Mouse (Mus musculus): ENCODE data around the gene F7. TPM values are rescaled to one million over a fixed set of nuclear protein-coding genes. Genes with fewer than 3 reads are reported as not detected.
A peak's percentile ranks its signal among the peaks of the same experiment; 100 is the strongest.

F7 gene
- polyA plus RNA-seq, 1 experiment, result 27.2 TPM

DNA sequence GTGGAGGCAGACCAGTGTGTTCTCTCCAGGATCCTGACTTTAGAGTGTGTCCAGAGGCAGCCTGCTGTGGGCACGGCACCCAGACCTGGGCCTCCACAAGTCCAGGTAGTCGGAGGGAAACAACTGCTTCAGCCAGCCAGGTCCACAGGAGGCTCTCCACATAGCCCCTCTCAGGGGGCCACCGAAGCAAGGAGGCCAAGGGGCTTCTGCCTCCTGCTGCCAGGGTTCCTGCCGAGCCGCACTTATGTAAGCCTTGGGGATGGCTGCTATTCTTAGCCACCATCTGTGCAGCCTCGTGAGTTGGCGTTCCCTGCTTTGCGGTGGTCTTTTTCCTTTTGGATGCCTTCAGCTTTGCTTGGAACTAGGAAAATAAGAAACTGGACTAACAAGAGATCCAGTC, 38.3 kb upstream of the F7 start:
- no peak overlapping the region for H3K4me3 ChIP-seq (replicated peaks; ENCODE audit: extremely low read depth, low read depth, low read length)
- no peak for DNase-seq
- WGBS, result 79% methylated on average over 8 of the region's 8 CpGs
- no peak for TF ChIP-seq CTCF (IDR thresholded peaks at IDR 0.05; ENCODE audit: insufficient read depth, low read length)
- TF ChIP-seq POLR2A (IDR thresholded peaks at IDR 0.05; ENCODE audit: borderline replicate concordance, extremely low read depth, low read depth, low read length), result no peak
- H3K4me1 ChIP-seq (ENCODE audit: control insufficient read depth, insufficient read depth, low read length), result no peaks in the 10 kb centered on the region

DNA sequence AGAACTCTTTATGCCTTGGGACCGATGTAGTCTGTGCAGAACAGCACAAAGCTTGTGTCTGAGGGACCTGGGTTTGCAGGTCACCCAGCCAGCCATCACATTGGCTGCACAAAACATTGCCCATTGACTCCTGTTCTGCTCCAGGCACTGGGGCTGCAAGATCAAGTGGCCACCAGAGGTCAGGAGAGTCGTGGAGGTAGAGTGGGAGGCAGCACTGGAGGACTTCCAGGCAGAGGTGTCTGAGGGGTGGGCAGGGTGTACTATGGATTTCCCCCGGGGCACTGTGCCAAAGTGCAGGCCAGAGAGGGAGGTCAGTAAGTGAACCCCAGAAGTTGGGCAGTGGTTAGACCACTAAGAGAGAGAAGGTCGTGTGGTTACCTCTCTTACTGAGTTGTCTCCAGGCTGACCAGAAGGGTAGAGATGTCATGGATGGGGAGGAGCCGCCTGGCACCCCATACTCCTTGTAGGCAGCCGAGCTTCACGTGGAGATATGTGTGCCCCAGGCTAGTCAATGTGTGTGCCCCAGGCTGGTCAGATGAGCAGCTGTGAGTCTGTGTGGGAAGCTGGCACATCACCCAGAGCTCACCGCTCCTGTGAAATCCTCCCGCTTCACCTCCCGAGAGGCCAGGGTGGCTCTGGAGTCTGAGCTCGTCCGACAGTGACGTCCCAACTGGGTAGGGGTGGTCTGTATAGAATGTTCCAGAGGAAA, 37.0 kb upstream of the F7 start:
- no peak for DNase-seq
- WGBS, result 70% methylated on average over 13 of the region's 13 CpGs
- Histone ChIP-seq H3K4me3 (replicated peaks; ENCODE audit: extremely low read depth, low read depth, low read length) (no peak overlapping the region), H3K4me1 (ENCODE audit: control insufficient read depth, insufficient read depth, low read length) (no peaks in the 10 kb centered on the region)
- TF ChIP-seq POLR2A (IDR thresholded peaks at IDR 0.05; ENCODE audit: borderline replicate concordance, extremely low read depth, low read depth, low read length) (no peak), CTCF (IDR thresholded peaks at IDR 0.05; ENCODE audit: insufficient read depth, low read length) (peak; percentile 43)

DNA sequence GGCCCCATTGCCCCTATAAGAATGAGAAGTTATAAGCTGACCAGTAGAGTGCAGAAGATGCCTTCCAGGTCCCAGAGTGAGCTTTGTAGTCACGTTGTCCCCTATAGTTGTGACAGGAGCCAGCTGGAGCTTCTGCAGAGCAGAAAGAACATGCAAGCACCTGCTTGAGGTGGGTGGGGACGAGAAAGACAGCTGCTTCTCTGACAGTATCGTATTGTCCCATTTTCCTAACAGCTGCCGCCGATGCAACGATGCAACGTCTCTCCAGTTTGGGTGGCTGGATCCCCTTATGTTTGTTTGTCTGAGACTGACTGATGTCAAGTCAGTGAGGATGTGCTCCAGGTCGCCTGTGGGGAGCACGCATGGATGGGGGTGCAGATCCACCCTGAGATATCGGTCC, 34.4 kb upstream of the F7 start:
- Histone ChIP-seq H3K4me1 (ENCODE audit: control insufficient read depth, insufficient read depth, low read length) (peaks cover 4% of the 10 kb centered on the region; the same call in 1 of the 2 replicates), H3K4me3 (replicated peaks; ENCODE audit: extremely low read depth, low read depth, low read length) (no peak overlapping the region)
- WGBS, result 83% methylated on average over 10 of the region's 10 CpGs
- no peak for DNase-seq
- no peak for TF ChIP-seq CTCF (IDR thresholded peaks at IDR 0.05; ENCODE audit: insufficient read depth, low read length)
- no peak for TF ChIP-seq POLR2A (IDR thresholded peaks at IDR 0.05; ENCODE audit: borderline replicate concordance, extremely low read depth, low read depth, low read length)

DNA sequence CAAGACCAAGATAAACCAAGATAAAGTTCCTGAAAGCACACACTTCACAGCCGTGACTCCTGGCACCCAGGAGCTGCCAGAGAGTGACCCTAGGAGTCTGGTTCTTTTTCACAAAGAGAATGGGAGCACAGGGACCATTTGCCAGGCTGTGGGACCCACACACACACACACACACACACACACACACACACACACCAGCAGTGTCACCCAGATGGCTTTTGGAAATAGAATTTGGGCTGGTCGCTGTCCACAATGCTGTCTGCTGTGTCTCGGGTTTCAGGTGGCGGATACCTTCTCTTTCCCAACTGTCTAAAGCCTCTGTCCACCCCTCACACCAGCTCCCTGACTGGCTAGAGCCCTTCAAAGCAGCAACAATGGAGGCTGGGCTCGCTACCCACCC, 31.4 kb upstream of the F7 start:
- WGBS, result 79% methylated on average over 5 of the region's 5 CpGs
- H3K4me1 ChIP-seq (ENCODE audit: control insufficient read depth, insufficient read depth, low read length), result peaks cover 9% of the 10 kb centered on the region
- DNase-seq, result no peak
- no peak for TF ChIP-seq POLR2A (IDR thresholded peaks at IDR 0.05; ENCODE audit: borderline replicate concordance, extremely low read depth, low read depth, low read length)
- no peak for TF ChIP-seq CTCF (IDR thresholded peaks at IDR 0.05; ENCODE audit: insufficient read depth, low read length)
- no peak overlapping the region for H3K4me3 ChIP-seq (replicated peaks; ENCODE audit: extremely low read depth, low read depth, low read length)

GRCm38 (mm10) chr8:12995481-12995880, 30.4 kb upstream of the F7 start:
- 35% methylated on average over 5 of the region's 5 CpGs for WGBS
- no peak for DNase-seq
- H3K4me1 ChIP-seq (ENCODE audit: control insufficient read depth, insufficient read depth, low read length), result peaks cover 9% of the 10 kb centered on the region
- no peak for TF ChIP-seq CTCF (IDR thresholded peaks at IDR 0.05; ENCODE audit: insufficient read depth, low read length)
- no peak overlapping the region for H3K4me3 ChIP-seq (replicated peaks; ENCODE audit: extremely low read depth, low read depth, low read length)

DNA sequence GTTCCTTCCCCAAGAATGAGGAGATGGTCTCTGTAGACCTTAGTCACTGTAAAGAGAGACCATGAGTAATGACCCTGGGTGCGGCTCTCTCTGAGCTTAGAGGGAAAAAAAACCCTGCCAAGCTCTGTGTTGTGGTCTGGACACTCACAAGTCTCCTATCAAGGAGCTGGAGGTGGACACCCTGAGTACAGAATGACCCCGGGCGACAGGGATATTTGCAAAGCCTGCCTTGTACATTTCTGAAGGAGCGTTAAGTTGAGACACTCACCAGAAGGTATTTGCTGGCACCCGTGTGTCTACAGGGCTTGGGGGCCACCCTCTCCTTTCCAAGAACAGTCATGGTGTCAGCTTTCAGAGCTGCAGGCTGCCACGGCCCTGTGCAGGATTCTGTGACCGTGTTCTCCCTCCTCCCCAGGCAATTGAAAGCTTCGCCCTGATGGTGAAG, 29.0 kb upstream of the F7 start:
- DNase-seq, result peak; percentile 41
- no peak overlapping the region for H3K4me3 ChIP-seq (replicated peaks; ENCODE audit: extremely low read depth, low read depth, low read length)
- TF ChIP-seq CTCF (IDR thresholded peaks at IDR 0.05; ENCODE audit: insufficient read depth, low read length) (no peak), POLR2A (IDR thresholded peaks at IDR 0.05; ENCODE audit: borderline replicate concordance, extremely low read depth, low read depth, low read length) (no peak)
- WGBS, result 49% methylated on average over 8 of the region's 8 CpGs
- H3K4me1 ChIP-seq (ENCODE audit: control insufficient read depth, insufficient read depth, low read length), result peaks cover 9% of the 10 kb centered on the region

DNA sequence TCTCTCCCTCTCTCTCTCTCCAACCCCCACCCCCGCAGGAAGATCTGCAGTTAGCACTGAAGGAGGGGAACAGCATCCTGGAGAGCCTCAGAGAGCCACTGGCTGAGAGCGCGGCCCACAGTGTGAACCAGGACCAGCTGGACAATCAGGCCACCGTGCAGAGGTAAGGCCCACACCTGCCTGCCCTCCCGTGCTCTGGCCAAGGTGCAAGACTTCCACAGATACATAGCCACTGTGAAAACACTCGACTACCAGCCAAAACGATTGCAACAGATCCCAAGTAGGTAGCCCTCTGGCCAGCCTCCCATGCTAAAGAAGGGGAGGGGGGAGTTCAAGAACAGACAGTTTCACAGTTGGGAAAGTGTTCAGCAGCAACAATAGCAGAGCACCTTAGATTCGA, 27.5 kb upstream of the F7 start:
- peak; percentile 30 for DNase-seq
- no peak; the same call in 1 of the 2 replicates for TF ChIP-seq POLR2A (IDR thresholded peaks at IDR 0.05; ENCODE audit: borderline replicate concordance, extremely low read depth, low read depth, low read length)
- TF ChIP-seq CTCF (IDR thresholded peaks at IDR 0.05; ENCODE audit: insufficient read depth, low read length), result no peak
- Histone ChIP-seq H3K4me3 (replicated peaks; ENCODE audit: extremely low read depth, low read depth, low read length) (no peak overlapping the region), H3K4me1 (ENCODE audit: control insufficient read depth, insufficient read depth, low read length) (peaks cover 9% of the 10 kb centered on the region)
- 62% methylated on average over 8 of the region's 8 CpGs for WGBS

DNA sequence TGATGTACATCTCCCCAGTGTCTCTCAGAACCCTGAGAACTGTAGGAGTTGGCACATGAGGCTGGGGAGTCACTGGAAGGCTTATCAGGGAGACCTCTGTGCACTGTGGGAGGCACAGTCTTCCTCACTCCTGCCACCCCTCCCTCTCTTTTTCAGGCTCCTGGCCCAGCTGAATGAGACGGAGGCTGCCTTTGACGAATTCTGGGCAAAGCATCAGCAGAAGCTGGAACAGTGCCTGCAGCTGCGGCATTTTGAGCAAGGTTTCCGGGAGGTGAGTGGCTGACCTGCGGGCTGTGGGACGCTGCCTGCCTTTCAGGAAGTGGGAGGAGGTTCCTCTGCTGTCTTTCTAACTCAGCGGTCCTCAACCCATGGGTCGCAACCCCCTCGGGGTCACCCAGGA, 26.0 kb upstream of the F7 start:
- Histone ChIP-seq H3K4me1 (ENCODE audit: control insufficient read depth, insufficient read depth, low read length) (peaks cover 9% of the 10 kb centered on the region), H3K4me3 (replicated peaks; ENCODE audit: extremely low read depth, low read depth, low read length) (no peak overlapping the region)
- TF ChIP-seq CTCF (IDR thresholded peaks at IDR 0.05; ENCODE audit: insufficient read depth, low read length) (no peak), POLR2A (IDR thresholded peaks at IDR 0.05; ENCODE audit: borderline replicate concordance, extremely low read depth, low read depth, low read length) (no peak)
- 55% methylated on average over 9 of the region's 9 CpGs for WGBS
- DNase-seq, result no peak

GRCm38 (mm10) chr8:13007458-13007857, 18.4 kb upstream of the F7 start:
- TF ChIP-seq POLR2A (IDR thresholded peaks at IDR 0.05; ENCODE audit: borderline replicate concordance, extremely low read depth, low read depth, low read length), result no peak
- no peak for TF ChIP-seq CTCF (IDR thresholded peaks at IDR 0.05; ENCODE audit: insufficient read depth, low read length)
- 73% methylated on average over 4 of the region's 4 CpGs for WGBS

DNA sequence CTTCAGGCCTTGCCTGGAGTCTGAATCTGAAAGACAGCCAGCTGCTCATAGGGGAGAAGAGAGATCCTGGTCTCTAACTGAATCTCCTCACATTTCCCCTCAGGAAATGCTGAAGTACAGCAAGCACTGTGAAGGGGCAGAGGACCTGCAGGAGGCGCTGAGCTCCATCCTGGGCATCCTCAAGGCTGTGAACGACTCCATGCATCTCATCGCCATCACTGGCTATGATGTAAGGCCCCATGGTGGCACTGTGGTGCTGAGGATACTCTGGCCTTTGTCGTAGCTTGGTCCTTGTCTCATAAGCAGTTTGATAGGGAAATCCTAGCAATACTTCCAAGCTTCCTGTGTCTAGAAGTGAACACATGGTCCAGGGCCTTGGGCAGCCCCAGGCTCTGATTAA, 15.5 kb upstream of the F7 start:
- WGBS, result 66% methylated on average over 4 of the region's 4 CpGs
- DNase-seq, result no peak
- no peak overlapping the region for H3K4me3 ChIP-seq (replicated peaks; ENCODE audit: extremely low read depth, low read depth, low read length)
- H3K4me1 ChIP-seq (ENCODE audit: control insufficient read depth, insufficient read depth, low read length), result no peaks in the 10 kb centered on the region
- no peak for TF ChIP-seq POLR2A (IDR thresholded peaks at IDR 0.05; ENCODE audit: borderline replicate concordance, extremely low read depth, low read depth, low read length)
- TF ChIP-seq CTCF (IDR thresholded peaks at IDR 0.05; ENCODE audit: insufficient read depth, low read length), result peak; percentile 38; the same call in 1 of the 2 replicates

More at GRCm38 (mm10) chr8:13007458-13007857, 18.4 kb upstream of the F7 start:
- Histone ChIP-seq H3K4me3 (replicated peaks; ENCODE audit: extremely low read depth, low read depth, low read length) (no peak overlapping the region), H3K4me1 (ENCODE audit: control insufficient read depth, insufficient read depth, low read length) (no peaks in the 10 kb centered on the region)
- no peak for DNase-seq

All from lung, adult 2 months (tissue).